Mouse (Mus musculus): ENCODE data around the gene Mei1.
A peak's percentile ranks its signal among the peaks of the same experiment; 100 is the strongest.
"Not testable (repeated sequence)": the region's sequence is repeated elsewhere in the genome, so short reads cannot be mapped to it uniquely, and the experiment has no call there.

Gene Mei1

GRCm38 (mm10) chr15:82087266-82087665 lies 17.5 kb downstream of the Mei1 start:
- DNase-seq, result no peak

- DNase-seq, result no peak
Measured at GRCm38 (mm10) chr15:82091061-82091460, 21.3 kb downstream of the Mei1 start.

GRCm38 (mm10) chr15:82106953-82107555 lies 37.3 kb downstream of the Mei1 start:
- no peak for DNase-seq

GRCm38 (mm10) chr15:82120544-82120943 lies 50.7 kb downstream of the Mei1 start:
- no peak for DNase-seq

GRCm38 (mm10) chr15:82126690-82127089 lies 56.9 kb downstream of the Mei1 start:
- DNase-seq, result not testable (repeated sequence)

- DNase-seq, result peak; percentile 95
Measured at GRCm38 (mm10) chr15:82127426-82128374, 57.9 kb downstream of the Mei1 start, which contains the start of gene Ccdc134. Gene Ccdc134 (plus strand): TSS chr15:82127922.

- no peak for DNase-seq
Measured at GRCm38 (mm10) chr15:82128398-82128797, 58.6 kb downstream of the Mei1 start.

- DNase-seq, result no peak
Measured at GRCm38 (mm10) chr15:82130599-82130998, 60.8 kb downstream of the Mei1 start.

GRCm38 (mm10) chr15:82135372-82135771 lies 65.6 kb downstream of the Mei1 start:
- no peak for DNase-seq

- DNase-seq, result peak; percentile 44
Measured at GRCm38 (mm10) chr15:82138565-82138964, 68.8 kb downstream of the Mei1 start.

- DNase-seq, result no peak
Measured at GRCm38 (mm10) chr15:82139196-82139595, 69.4 kb downstream of the Mei1 start.

GRCm38 (mm10) chr15:82140355-82140754 lies 70.6 kb downstream of the Mei1 start:
- no peak for DNase-seq

- DNase-seq, result no peak
Measured at GRCm38 (mm10) chr15:82144157-82144556, 74.4 kb downstream of the Mei1 start.

- DNase-seq, result no peak
Measured at GRCm38 (mm10) chr15:82145408-82145807, 75.6 kb downstream of the Mei1 start.

GRCm38 (mm10) chr15:82145851-82146769 lies 76.3 kb downstream of the Mei1 start:
- no peak for DNase-seq

- DNase-seq, result peak; percentile 100
Measured at GRCm38 (mm10) chr15:82146770-82147610, 77.2 kb downstream of the Mei1 start, which contains the start of gene Srebf2. Gene Srebf2 (plus strand): TSS chr15:82147181.

GRCm38 (mm10) chr15:82147611-82148111 lies 77.9 kb downstream of the Mei1 start:
- DNase-seq, result peak; percentile 52

- DNase-seq, result no peak
Measured at GRCm38 (mm10) chr15:82148510-82148911, 78.7 kb downstream of the Mei1 start.

GRCm38 (mm10) chr15:82150042-82150441 lies 80.2 kb downstream of the Mei1 start:
- DNase-seq, result no peak

GRCm38 (mm10) chr15:82151176-82151575 lies 81.4 kb downstream of the Mei1 start:
- DNase-seq, result no peak

GRCm38 (mm10) chr15:82152022-82152421 lies 82.2 kb downstream of the Mei1 start:
- no peak for DNase-seq

GRCm38 (mm10) chr15:82152435-82152834 lies 82.6 kb downstream of the Mei1 start:
- DNase-seq, result no peak
